Mouse (Mus musculus) hindbrain, embryonic 12.5 days (tissue): ENCODE data around the gene Iqcm. TPM values are rescaled to one million over a fixed set of nuclear protein-coding genes. Genes with fewer than 3 reads are reported as not detected.
"Not testable (repeated sequence)": the region's sequence is repeated elsewhere in the genome, so short reads cannot be mapped to it uniquely, and the experiment has no call there.

Source experiments
- ATAC-seq: fragments of 200-750 bp; cut with Nextera tagmentation; 2 replicates; pipeline ENCODE4 v1.8.0; 2017; ENCODE audit warnings: moderate TSS enrichment; ENCODE audit not compliant: low FRiP score
- H3K27ac ChIP-seq: fragments of 300-500 bp; sonication (generic); 2 replicates; pipeline ENCODE4 v1.5.1; 2016; ENCODE audit warnings: mild to moderate bottlenecking
- H3K27me3 ChIP-seq: fragments of 300-500 bp; sonication (generic); 2 replicates; pipeline ENCODE4 v1.6.1; 2016; ENCODE audit warnings: mild to moderate bottlenecking
- H3K36me3 ChIP-seq: fragments of 300-500 bp; sonication (generic); 2 replicates; pipeline ENCODE4 v1.6.1; 2016; ENCODE audit warnings: mild to moderate bottlenecking
- H3K4me1 ChIP-seq: fragments of 300-500 bp; sonication (generic); 2 replicates; pipeline ENCODE4 v1.6.1; 2016
- H3K4me2 ChIP-seq: fragments of 300-500 bp; sonication (generic); replicated peaks from 2 replicates; pipeline ENCODE4 v1.6.1; 2016; ENCODE audit warnings: mild to moderate bottlenecking
- H3K4me3 ChIP-seq: fragments of 300-500 bp; sonication (generic); 2 replicates; pipeline ENCODE4 v1.5.1; 2016; ENCODE audit warnings: mild to moderate bottlenecking
- H3K9ac ChIP-seq: fragments of 300-500 bp; sonication (generic); 2 replicates; pipeline ENCODE4 v1.6.1; 2016; ENCODE audit warnings: mild to moderate bottlenecking, moderate library complexity
- H3K9me3 ChIP-seq: fragments of 300-500 bp; sonication (generic); replicated peaks from 2 replicates; pipeline ENCODE4 v1.6.1; 2016; ENCODE audit warnings: mild to moderate bottlenecking
- WGBS: fragments of 180-500 bp; shearing (Covaris S2); methylation state at CpG from one replicate; pipeline ENCODE4 v1.1.7; 2016; 5-methylcytosine and 5-hydroxymethylcytosine counted together
- polyA plus RNA-seq: library from polyadenylated mRNA; unstranded; fragments of >200 nt; fragmentation: Nextera tagmentation; extraction: Ambion mirVana; gene quantifications from 2 replicates; pipeline ENCODE4 v1.2.1, GENCODE M21; 2016

Gene Iqcm
- 0.10 TPM in 1 of 2 replicates, not detected in the other for polyA plus RNA-seq

GRCm38 (mm10) chr8:75448394-75448793, at the start of gene Iqcm:
Iqcm (plus strand) TSS chr8:75448694.
- Histone ChIP-seq H3K9me3 (no peaks in the 10 kb centered on the region), H3K27me3 (no peaks in the 10 kb centered on the region), H3K4me2 (no peak within 1 kb of the TSS), H3K36me3 (no peaks in the 10 kb centered on the region), H3K4me1 (no peaks in the 10 kb centered on the region), H3K27ac (no peak within 1 kb of the TSS), H3K9ac (no peak within 1 kb of the TSS), H3K4me3 (no peak within 1 kb of the TSS)
- WGBS, result 91% methylated on average over 7 of the region's 7 CpGs
- no peak for ATAC-seq

GRCm38 (mm10) chr8:75406489-75406888, 42.0 kb upstream of the Iqcm start, which contains the start of gene Gm10358:
Gm10358 (minus strand) TSS chr8:75406589.
- H3K4me3 ChIP-seq, result no peak within 1 kb of the TSS
- no peaks in the 10 kb centered on the region for H3K36me3 ChIP-seq
- no peak within 1 kb of the TSS for H3K4me2 ChIP-seq
- no peak for ATAC-seq
- H3K4me1 ChIP-seq, result no peaks in the 10 kb centered on the region
- H3K27ac ChIP-seq, result no peak within 1 kb of the TSS
- no peak within 1 kb of the TSS for H3K9ac ChIP-seq
- H3K9me3 ChIP-seq, result no peaks in the 10 kb centered on the region
- no peaks in the 10 kb centered on the region for H3K27me3 ChIP-seq
- WGBS, result 94% methylated on average over 5 of the region's 5 CpGs

- H3K9me3 ChIP-seq, H3K4me3 ChIP-seq, ATAC-seq, H3K4me2 ChIP-seq, H3K27me3 ChIP-seq, H3K4me1 ChIP-seq, H3K9ac ChIP-seq, H3K27ac ChIP-seq, H3K36me3 ChIP-seq: not testable (repeated sequence)
- WGBS, result 86% methylated on average over 3 of the region's 3 CpGs
These were observed 32.8 kb upstream of the Iqcm start for GRCm38 (mm10) chr8:75415696-75416095.

GRCm38 (mm10) chr8:75476756-75477155, 28.3 kb downstream of the Iqcm start:
- ATAC-seq, result no peak
- Histone ChIP-seq H3K4me3 (no peak overlapping the region), H3K4me2 (no peak overlapping the region), H3K27me3 (no peaks in the 10 kb centered on the region), H3K36me3 (no peaks in the 10 kb centered on the region), H3K9ac (no peak overlapping the region), H3K27ac (no peak overlapping the region), H3K4me1 (no peaks in the 10 kb centered on the region), H3K9me3 (no peaks in the 10 kb centered on the region)
- WGBS, result 91% methylated on average over 1 of the region's 1 CpGs

GRCm38 (mm10) chr8:75489035-75489678, 40.7 kb downstream of the Iqcm start:
- ATAC-seq, result no peak
- Histone ChIP-seq H3K9ac (no peak overlapping the region), H3K36me3 (no peaks in the 10 kb centered on the region), H3K4me1 (no peaks in the 10 kb centered on the region), H3K4me2 (no peak overlapping the region), H3K4me3 (no peak overlapping the region), H3K9me3 (no peaks in the 10 kb centered on the region), H3K27me3 (no peaks in the 10 kb centered on the region), H3K27ac (no peak overlapping the region)
- WGBS, result 79% methylated on average over 13 of the region's 13 CpGs

- WGBS, result 78% methylated on average over 1 of the region's 1 CpGs
- no peaks in the 10 kb centered on the region for H3K36me3 ChIP-seq
- no peak overlapping the region for H3K9ac ChIP-seq
- H3K4me3 ChIP-seq, result no peak overlapping the region
- no peaks in the 10 kb centered on the region for H3K4me1 ChIP-seq
- no peaks in the 10 kb centered on the region for H3K9me3 ChIP-seq
- H3K4me2 ChIP-seq, result no peak overlapping the region
- no peak for ATAC-seq
- H3K27ac ChIP-seq, result no peak overlapping the region
- H3K27me3 ChIP-seq, result no peaks in the 10 kb centered on the region
These were observed 60.8 kb downstream of the Iqcm start for GRCm38 (mm10) chr8:75509299-75509698.

- no peak overlapping the region for H3K4me3 ChIP-seq
- WGBS, result 82% methylated on average over 3 of the region's 3 CpGs
- H3K4me1 ChIP-seq, result no peaks in the 10 kb centered on the region
- H3K9me3 ChIP-seq, result no peaks in the 10 kb centered on the region
- H3K27ac ChIP-seq, result no peak overlapping the region
- H3K27me3 ChIP-seq, result no peaks in the 10 kb centered on the region
- no peak overlapping the region for H3K4me2 ChIP-seq
- no peaks in the 10 kb centered on the region for H3K36me3 ChIP-seq
- ATAC-seq, result no peak
- H3K9ac ChIP-seq, result no peak overlapping the region
These were observed 65.3 kb downstream of the Iqcm start for GRCm38 (mm10) chr8:75513786-75514185.

- Histone ChIP-seq H3K9ac (no peak overlapping the region), H3K4me1 (no peaks in the 10 kb centered on the region), H3K4me3 (no peak overlapping the region), H3K27ac (no peak overlapping the region), H3K9me3 (no peaks in the 10 kb centered on the region), H3K27me3 (no peaks in the 10 kb centered on the region), H3K36me3 (no peaks in the 10 kb centered on the region), H3K4me2 (no peak overlapping the region)
- 93% methylated on average over 3 of the region's 3 CpGs for WGBS
- ATAC-seq, result no peak
These were observed 100.8 kb downstream of the Iqcm start for GRCm38 (mm10) chr8:75549284-75549683.

- no peak overlapping the region for H3K4me3 ChIP-seq
- ATAC-seq, result no peak
- no peak overlapping the region for H3K9ac ChIP-seq
- H3K36me3 ChIP-seq, result no peaks in the 10 kb centered on the region
- no peaks in the 10 kb centered on the region for H3K27me3 ChIP-seq
- H3K4me2 ChIP-seq, result no peak overlapping the region
- no peaks in the 10 kb centered on the region for H3K9me3 ChIP-seq
- H3K4me1 ChIP-seq, result no peaks in the 10 kb centered on the region
- H3K27ac ChIP-seq, result no peak overlapping the region
- WGBS, result 83% methylated on average over 2 of the region's 2 CpGs
These were observed 147.8 kb downstream of the Iqcm start for GRCm38 (mm10) chr8:75596281-75596680.

- no peaks in the 10 kb centered on the region for H3K36me3 ChIP-seq
- no peak overlapping the region for H3K4me3 ChIP-seq
- no peak overlapping the region for H3K4me2 ChIP-seq
- no peaks in the 10 kb centered on the region for H3K4me1 ChIP-seq
- no peak overlapping the region for H3K9ac ChIP-seq
- no peaks in the 10 kb centered on the region for H3K27me3 ChIP-seq
- no peak for ATAC-seq
- 84% methylated on average over 3 of the region's 3 CpGs for WGBS
- H3K27ac ChIP-seq, result no peak overlapping the region
- H3K9me3 ChIP-seq, result no peaks in the 10 kb centered on the region
These were observed 194.5 kb downstream of the Iqcm start for GRCm38 (mm10) chr8:75642958-75643357.

- no peak for ATAC-seq
- Histone ChIP-seq H3K9me3 (no peaks in the 10 kb centered on the region), H3K4me1 (no peaks in the 10 kb centered on the region), H3K4me2 (no peak overlapping the region), H3K36me3 (no peaks in the 10 kb centered on the region), H3K9ac (no peak overlapping the region), H3K4me3 (no peak overlapping the region), H3K27ac (no peak overlapping the region), H3K27me3 (no peaks in the 10 kb centered on the region)
- WGBS, result 99% methylated on average over 6 of the region's 6 CpGs
These were observed 210.8 kb downstream of the Iqcm start for GRCm38 (mm10) chr8:75659287-75659686.

- Histone ChIP-seq H3K4me3 (no peak overlapping the region), H3K9ac (no peak overlapping the region)
These were observed 298.1 kb downstream of the Iqcm start for GRCm38 (mm10) chr8:75746561-75746960.

GRCm38 (mm10) chr8:75755596-75755995, 307.1 kb downstream of the Iqcm start:
- Histone ChIP-seq H3K27me3 (no peaks in the 10 kb centered on the region), H3K36me3 (no peaks in the 10 kb centered on the region), H3K4me2 (no peak overlapping the region), H3K4me3 (no peak overlapping the region), H3K27ac (no peak overlapping the region), H3K9me3 (no peaks in the 10 kb centered on the region; the same call in 1 of the 2 replicates), H3K9ac (no peak overlapping the region), H3K4me1 (no peaks in the 10 kb centered on the region)
- ATAC-seq, result no peak

More at GRCm38 (mm10) chr8:75746561-75746960, 298.1 kb downstream of the Iqcm start:
- 89% methylated on average over 3 of the region's 3 CpGs for WGBS
- no peaks in the 10 kb centered on the region for H3K27me3 ChIP-seq
- no peak for ATAC-seq
- H3K9me3 ChIP-seq, result no peaks in the 10 kb centered on the region
- no peaks in the 10 kb centered on the region for H3K4me1 ChIP-seq
- H3K36me3 ChIP-seq, result no peaks in the 10 kb centered on the region
- H3K4me2 ChIP-seq, result no peak overlapping the region
- no peak overlapping the region for H3K27ac ChIP-seq
